In genomic region chr13:49370916-49371315, GRCm38 (mm10) we compare ENCODE assay signal across 8 mouse cellular contexts. TPM values are rescaled to one million over a fixed set of nuclear protein-coding genes. Genes with fewer than 3 reads are reported as not detected.
DNase-seq lines count a peak whose midpoint lies in the region; ATAC-seq and TF ChIP-seq lines count a peak whose summit lies in the region.
"Not testable (repeated sequence)": the region's sequence is repeated elsewhere in the genome, so short reads cannot be mapped to it uniquely, and the experiment has no call there.

No protein-coding gene starts in this region.

- H3K27me3 ChIP-seq in intestine, postnatal 0 days (replicated peaks; ENCODE audit: control insufficient read depth, insufficient read depth, low read length); liver, embryonic 16.5 days (ENCODE audit: control insufficient read depth, insufficient read depth, low read depth, low read length); thymus, adult 2 months (ENCODE audit: control insufficient read depth, insufficient read depth, low read length): not testable (repeated sequence)

- TF ChIP-seq CTCF in intestine, postnatal 0 days (IDR thresholded peaks at IDR 0.05; ENCODE audit: low read depth); left cerebral cortex, adult 2 months (IDR thresholded peaks at IDR 0.05); thymus, adult 2 months (IDR thresholded peaks at IDR 0.05; ENCODE audit: borderline replicate concordance, control insufficient read depth, extremely low read depth, insufficient read depth, low read length, poor library complexity): not testable (repeated sequence)

- not testable (repeated sequence) for TF ChIP-seq POLR2A in thymus, adult 2 months (IDR thresholded peaks at IDR 0.05; ENCODE audit: control insufficient read depth, extremely low read depth, insufficient read depth, low read length, poor library complexity)

- H3K4me1 ChIP-seq in brown adipose tissue, adult 24 weeks (ENCODE audit: control insufficient read depth, insufficient read depth, insufficient read length, low read length): peaks cover 65% of the 10 kb centered on the region
- H3K4me1 ChIP-seq in intestine, postnatal 0 days (replicated peaks; ENCODE audit: control insufficient read depth, insufficient read depth, low read length): not testable (repeated sequence)
- peaks cover 15% of the 10 kb centered on the region for H3K4me1 ChIP-seq in liver, embryonic 16.5 days (ENCODE audit: control insufficient read depth, low read depth, low read length)
- H3K4me1 ChIP-seq in thymus, adult 2 months (replicated peaks; ENCODE audit: control insufficient read depth, insufficient read depth, low read length): peaks cover 27% of the 10 kb centered on the region

- WGBS in intestine, postnatal 0 days: 67% methylated on average over 5 of the region's 5 CpGs
- WGBS in liver, embryonic 16.5 days (ENCODE audit: insufficient replicate concordance): 55% methylated on average over 5 of the region's 5 CpGs
- WGBS in thymus, adult 2 months: 79% methylated on average over 5 of the region's 5 CpGs

- DNase-seq in heart, postnatal 4 days: peak; percentile 52
- DNase-seq in left cerebral cortex, adult 2 months (ENCODE audit: extremely low spot score in 1 of 2, low spot score in 2 of 2); thymus, adult 2 months: not testable (repeated sequence)
- DNase-seq in natural killer cell, adult 2 months (ENCODE audit: low spot score in 2 of 2): peak; percentile 16 to 32

- H3K36me3 ChIP-seq in intestine, postnatal 0 days (ENCODE audit: control insufficient read depth, insufficient read depth): peaks cover 23% of the 10 kb centered on the region; the same call in 1 of the 2 replicates
- not testable (repeated sequence) for H3K36me3 ChIP-seq in liver, embryonic 16.5 days (ENCODE audit: control insufficient read depth, insufficient read depth)
- peaks cover 15% of the 10 kb centered on the region for H3K36me3 ChIP-seq in thymus, adult 2 months (ENCODE audit: control insufficient read depth, insufficient read depth, low read length)

- peak; percentile 1; the same call in 1 of the 2 replicates for ATAC-seq in frontal cortex, adult (ENCODE audit: low TSS enrichment)
- ATAC-seq in intestine, postnatal 0 days; liver, embryonic 16.5 days (ENCODE audit: low read depth): not testable (repeated sequence)

- H3K27ac ChIP-seq in brown adipose tissue, adult 24 weeks (replicated peaks; ENCODE audit: low read depth, low read length): peak overlapping the region; percentile 93
- H3K27ac ChIP-seq in intestine, postnatal 0 days (ENCODE audit: low read depth, low read length): peak overlapping the region; percentile 22; the same call in 1 of the 2 replicates
- peak overlapping the region; percentile 87 for H3K27ac ChIP-seq in left cerebral cortex, adult 2 months
- H3K27ac ChIP-seq in liver, embryonic 16.5 days (ENCODE audit: low read length): peak overlapping the region; percentile 48
- H3K27ac ChIP-seq in thymus, adult 2 months (ENCODE audit: control insufficient read depth, insufficient read depth, low read length): peak overlapping the region; percentile 17; the same call in 1 of the 2 replicates

- intact Hi-C loops in left cerebral cortex, adult 2 months (cut with DNase I): loop anchor here (2.0 kb wide), 1 partner anchor 28 kb away; no protein-coding TSS in a partner anchor

- not testable (repeated sequence) for H3K9me3 ChIP-seq in intestine, postnatal 0 days (ENCODE audit: control insufficient read depth); liver, embryonic 16.5 days (replicated peaks; ENCODE audit: control insufficient read depth, low read length)

- H3K9ac ChIP-seq in intestine, postnatal 0 days (ENCODE audit: low read depth, low read length); liver, embryonic 16.5 days (ENCODE audit: low read depth, low read length): not testable (repeated sequence)

- H3K4me2 ChIP-seq in intestine, postnatal 0 days (replicated peaks; ENCODE audit: low read depth); liver, embryonic 16.5 days (ENCODE audit: low read depth, low read length): not testable (repeated sequence)

- not testable (repeated sequence) for H3K4me3 ChIP-seq in brown adipose tissue, adult 24 weeks (ENCODE audit: insufficient read depth, low read depth, low read length); intestine, postnatal 0 days (ENCODE audit: low read depth, low read length); left cerebral cortex, adult 2 months; liver, embryonic 16.5 days (ENCODE audit: low read depth, low read length); thymus, adult 2 months (ENCODE audit: control insufficient read depth, insufficient read depth, low read length)

RNA-seq across cellular contexts. Expression of gene Bicd2, which starts 29.5 kb away (rescaled TPM):
- 34.0 and 37.1 TPM in 2 replicates for polyA plus RNA-seq in brown adipose tissue, adult 24 weeks (2012; ENCODE audit: insufficient read depth, insufficient read length, missing spikeins)
- total RNA-seq in heart, postnatal 4 days (2021): 10 to 100 TPM; 80.9 to 84.3 TPM
- polyA plus RNA-seq in intestine, postnatal 0 days (2015; fragmentation: Nextera tagmentation; extraction: Ambion mirVana): 8.9 and 9.3 TPM in 2 replicates
- total RNA-seq in left cerebral cortex, adult 2 months (2021): 10 to 100 TPM; 53.9 to 54.6 TPM
- polyA plus RNA-seq in liver, embryonic 16.5 days (2015; fragmentation: Nextera tagmentation; extraction: Ambion mirVana): 6.3 and 6.5 TPM in 2 replicates
- 47.8 and 51.1 TPM in 2 replicates for polyA plus RNA-seq in thymus, adult 2 months (2012; rRNA removed)

RNA-seq across cellular contexts. Expression of gene Ippk, which starts 50.1 kb away (rescaled TPM):
- polyA plus RNA-seq in brown adipose tissue, adult 24 weeks (2012; ENCODE audit: insufficient read depth, insufficient read length, missing spikeins): 4.4 and 5.9 TPM in 2 replicates
- total RNA-seq in heart, postnatal 4 days (2021): 1 to 10 TPM; 9.5 to 9.9 TPM
- 10.4 and 11.5 TPM in 2 replicates for polyA plus RNA-seq in intestine, postnatal 0 days (2015; fragmentation: Nextera tagmentation; extraction: Ambion mirVana)
- total RNA-seq in left cerebral cortex, adult 2 months (2021): 10 to 100 TPM; 17.7 to 18.0 TPM
- 6.6 and 6.8 TPM in 2 replicates for polyA plus RNA-seq in liver, embryonic 16.5 days (2015; fragmentation: Nextera tagmentation; extraction: Ambion mirVana)
- polyA plus RNA-seq in thymus, adult 2 months (2012; rRNA removed): 6.7 and 7.1 TPM in 2 replicates

RNA-seq across cellular contexts. Expression of gene Fgd3, which starts 50.8 kb away (rescaled TPM):
- polyA plus RNA-seq in brown adipose tissue, adult 24 weeks (2012; ENCODE audit: insufficient read depth, insufficient read length, missing spikeins): 0.59 and 1.1 TPM in 2 replicates
- total RNA-seq in heart, postnatal 4 days (2021): under 1 TPM; 0.27 to 0.55 TPM
- 0.60 and 0.61 TPM in 2 replicates for polyA plus RNA-seq in intestine, postnatal 0 days (2015; fragmentation: Nextera tagmentation; extraction: Ambion mirVana)
- 1 to 10 TPM; 6.7 to 7.1 TPM for total RNA-seq in left cerebral cortex, adult 2 months (2021)
- polyA plus RNA-seq in liver, embryonic 16.5 days (2015; fragmentation: Nextera tagmentation; extraction: Ambion mirVana): 0.67 and 0.70 TPM in 2 replicates
- polyA plus RNA-seq in thymus, adult 2 months (2012; rRNA removed): 17.8 and 19.2 TPM in 2 replicates

Comparison
In these comparisons a context has a peak if more than half of its experiments do, and no peak if none do; other contexts are left out.
1. H3K27ac ChIP-seq: peak in every context shown above with its lines; median percentile 93 in brown adipose tissue, adult 24 weeks; 87 in left cerebral cortex, adult 2 months; 48 in liver, embryonic 16.5 days; 22 in intestine, postnatal 0 days; 17 in thymus, adult 2 months.